Mouse (Mus musculus) large intestine, adult 2 months (tissue): ENCODE results near the gene Fbln5. TPM values are rescaled to one million over a fixed set of nuclear protein-coding genes. Genes with fewer than 3 reads are reported as not detected.

ENCODE experiments used
- DNase-seq: peaks from one replicate; pipeline ENCODE4 v3.0.0-alpha.2; 2012; ENCODE audit warnings: low read depth, low spot score
- WGBS: fragments of 180-500 bp; shearing (Covaris S2); methylation state at CpG from one replicate; pipeline ENCODE4 v1.1.7; 2018; 5-methylcytosine and 5-hydroxymethylcytosine counted together
- polyA plus RNA-seq: library from polyadenylated mRNA; depleted of rRNA; stranded (reverse); fragments of >200 nt; gene quantifications from 2 replicates; pipeline ENCODE4 v1.2.3, GENCODE M21; 2012; rRNA removed

The Fbln5 gene
- 17.2 and 27.3 TPM in 2 replicates for polyA plus RNA-seq

- 1% methylated on average over 46 of the region's 46 CpGs for WGBS
- no peak for DNase-seq
These were observed at the start of gene Fbln5 for GRCm38 (mm10) chr12:101818608-101819370. Fbln5 (minus strand) TSS chr12:101819055.

DNA sequence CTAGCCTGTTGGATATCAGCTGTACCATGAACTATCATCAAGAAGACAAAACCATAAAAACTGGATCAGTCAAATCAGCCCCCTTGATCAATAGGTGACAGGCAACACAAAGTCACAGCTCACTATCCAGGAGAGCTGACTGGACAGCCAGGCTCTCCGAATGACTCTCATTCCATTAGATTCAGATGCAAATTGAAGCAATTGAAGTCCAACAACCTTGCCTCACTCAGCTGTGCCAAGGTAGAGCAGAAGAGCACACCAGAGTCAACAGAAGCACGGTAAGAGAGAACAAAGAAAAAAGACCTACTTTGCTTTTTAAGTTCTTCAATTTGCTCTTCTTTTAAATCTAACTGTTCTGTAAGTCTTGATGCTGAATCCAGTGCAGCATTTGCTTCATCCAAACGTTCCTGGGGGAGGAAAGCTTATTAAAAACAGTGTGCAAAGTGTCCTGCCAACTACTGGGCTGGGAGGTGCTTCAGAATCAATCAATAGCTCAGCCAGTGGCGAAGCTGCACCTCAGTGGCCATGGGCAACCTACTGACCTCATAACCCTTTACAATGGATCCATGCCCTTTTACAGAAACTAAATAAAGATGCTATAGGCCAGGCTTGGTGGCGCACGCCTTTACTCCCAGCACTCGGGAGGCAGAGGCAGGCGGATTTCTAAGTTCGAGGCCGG is 43.6 kb upstream of the Fbln5 start:
- 86% methylated on average over 10 of the region's 10 CpGs for WGBS
- no peak for DNase-seq

- DNase-seq: no peak
- WGBS: 94% methylated on average over 1 of the region's 1 CpGs
These were observed 41.4 kb upstream of the Fbln5 start for GRCm38 (mm10) chr12:101860256-101860655.

DNA sequence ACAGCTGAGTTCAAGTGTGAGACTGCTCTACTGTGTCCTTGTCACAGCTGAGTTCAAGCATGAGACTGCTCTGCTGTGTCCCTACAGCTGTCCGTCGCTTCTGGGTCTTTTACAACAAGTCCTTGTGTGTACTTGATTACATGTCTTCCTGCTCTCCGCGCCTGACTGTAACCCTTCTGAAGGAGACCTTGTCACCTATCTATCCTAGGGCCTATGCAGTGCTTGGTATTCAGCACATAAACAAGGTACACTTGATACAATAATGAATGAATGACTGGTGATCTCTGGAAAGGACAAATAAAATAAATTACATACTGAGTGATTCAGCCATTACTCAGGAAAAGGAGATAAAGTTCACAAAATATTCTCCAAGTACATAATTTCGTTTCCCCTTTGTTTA is 39.2 kb upstream of the Fbln5 start:
- DNase-seq: no peak
- WGBS: 92% methylated on average over 5 of the region's 5 CpGs

DNA sequence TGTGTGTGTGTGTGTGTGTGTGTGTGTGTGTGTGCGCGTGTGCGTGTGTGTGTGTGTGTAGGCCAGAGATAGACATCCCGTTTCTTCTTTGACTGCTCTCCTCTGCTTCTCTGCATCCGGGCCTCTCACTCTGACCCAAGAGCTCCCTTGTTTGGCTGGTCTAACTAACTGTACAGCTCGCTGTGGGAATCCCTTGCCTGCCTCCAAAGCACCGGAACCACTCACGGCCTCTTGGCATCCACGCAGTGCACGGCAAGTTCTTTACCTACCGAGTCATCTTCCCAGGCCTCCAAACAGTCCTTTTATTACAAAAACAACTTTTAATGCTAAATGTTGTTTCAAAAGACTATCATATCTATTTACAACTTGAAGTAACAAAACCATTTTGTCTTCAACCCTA is 35.5 kb upstream of the Fbln5 start:
- no peak for DNase-seq
- WGBS: 90% methylated on average over 11 of the region's 11 CpGs

- WGBS: 80% methylated on average over 7 of the region's 7 CpGs
- no peak for DNase-seq
These were observed 33.1 kb upstream of the Fbln5 start for GRCm38 (mm10) chr12:101851846-101852564.

DNA sequence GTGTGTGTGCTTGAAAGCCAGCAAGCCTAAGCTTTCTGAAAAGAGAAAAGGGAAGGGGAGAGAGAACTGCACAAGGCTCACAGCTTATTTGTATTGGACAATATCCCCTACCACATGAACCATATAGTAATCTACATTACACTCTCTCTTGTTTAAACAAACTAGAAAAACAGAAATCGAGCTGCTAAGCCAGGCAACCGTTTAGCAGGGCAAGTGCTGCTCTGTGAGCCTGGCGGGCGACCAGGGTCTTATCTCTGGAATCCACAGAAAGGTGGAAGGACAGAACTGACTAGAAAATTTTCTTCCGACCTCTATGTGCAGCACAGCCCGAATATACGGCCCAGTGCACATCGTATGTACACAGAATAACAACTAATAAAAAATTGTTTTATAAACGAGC is 32.5 kb upstream of the Fbln5 start:
- 58% methylated on average over 9 of the region's 9 CpGs for WGBS
- DNase-seq: no peak

DNA sequence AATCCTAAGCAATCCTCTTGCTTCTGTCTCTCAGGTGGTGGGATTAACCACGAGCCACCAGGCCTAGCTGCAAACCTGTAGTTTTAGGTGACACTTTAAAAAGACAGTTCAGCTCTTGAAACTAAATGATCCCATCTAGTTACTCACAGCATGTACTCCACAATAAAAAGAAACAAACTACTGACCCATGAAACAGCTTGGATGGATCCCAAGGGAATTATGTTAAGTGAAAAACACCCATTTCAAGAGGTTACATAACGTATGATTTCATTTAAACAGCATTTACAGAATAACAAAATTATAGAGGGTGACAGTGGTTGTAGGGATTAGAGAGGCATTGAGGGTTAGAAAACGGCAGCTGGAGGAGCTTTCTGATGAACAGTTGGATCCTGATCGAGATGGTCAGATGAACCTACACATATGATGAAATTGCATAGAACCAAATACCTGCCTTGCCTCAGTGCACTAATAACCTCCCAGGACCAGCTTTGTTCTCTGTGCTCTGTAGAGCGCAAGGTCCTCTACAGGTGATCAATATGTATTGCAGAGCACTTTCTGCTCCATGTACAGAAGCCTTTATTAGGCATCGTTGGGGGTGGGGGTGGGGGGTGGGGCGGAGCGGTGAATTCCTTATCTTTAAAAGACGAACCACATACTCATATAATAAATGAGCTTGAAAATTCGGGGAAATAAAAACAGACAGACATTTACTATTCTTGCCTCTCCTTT is 17.9 kb upstream of the Fbln5 start:
- 87% methylated on average over 10 of the region's 10 CpGs for WGBS
- DNase-seq: no peak

GRCm38 (mm10) chr12:101834715-101835114 is 15.9 kb upstream of the Fbln5 start:
- DNase-seq: no peak
- 88% methylated on average over 4 of the region's 4 CpGs for WGBS

- WGBS: 83% methylated on average over 8 of the region's 8 CpGs
These were observed 14.9 kb upstream of the Fbln5 start for GRCm38 (mm10) chr12:101833776-101834175.

GRCm38 (mm10) chr12:101833115-101833506 is 14.3 kb upstream of the Fbln5 start:
- 91% methylated on average over 6 of the region's 6 CpGs for WGBS
- no peak for DNase-seq

More at GRCm38 (mm10) chr12:101833776-101834175, 14.9 kb upstream of the Fbln5 start:
- no peak for DNase-seq

DNA sequence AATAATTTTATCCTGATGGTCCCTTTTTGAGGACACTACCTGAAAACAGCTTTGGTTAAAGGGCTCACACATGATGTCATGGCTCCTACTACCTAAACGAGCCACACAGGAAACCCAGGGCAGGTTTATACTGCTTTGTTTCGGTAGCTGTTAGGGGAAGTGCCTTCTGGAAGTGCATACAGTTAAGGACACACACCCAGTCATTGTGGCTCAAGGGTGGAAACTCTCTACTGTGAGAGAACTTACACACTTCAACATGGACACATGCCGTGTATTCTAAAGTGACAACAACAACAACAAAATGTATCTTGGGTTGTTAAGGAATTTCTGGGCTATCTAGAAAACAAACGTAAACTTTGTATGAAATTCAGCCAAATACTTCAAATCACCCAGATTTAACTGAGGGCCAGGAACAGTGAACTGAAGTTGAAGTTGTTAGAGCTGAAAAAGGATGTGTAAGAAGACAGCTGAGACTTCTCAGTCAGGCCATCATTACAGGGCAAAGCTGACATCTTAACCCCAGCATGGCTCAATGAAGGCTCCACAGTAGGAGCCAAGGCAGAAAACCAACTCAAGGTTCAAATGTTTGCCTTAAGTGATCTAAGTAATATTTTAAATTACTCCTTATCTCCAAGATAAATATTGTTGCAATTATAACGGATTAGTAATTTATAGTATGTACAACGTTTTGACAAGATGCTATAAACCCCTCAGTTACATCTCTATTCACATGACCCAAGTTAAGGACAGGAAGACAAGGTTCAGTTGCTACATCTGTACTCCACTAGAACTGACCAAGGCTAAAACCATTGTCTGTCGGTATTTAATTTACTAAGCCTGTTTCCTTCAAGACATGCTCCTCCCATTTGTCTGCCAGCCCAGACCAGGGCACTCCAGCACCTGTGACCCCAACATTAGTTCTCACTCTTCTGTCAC is 13.6 kb upstream of the Fbln5 start:
- DNase-seq: no peak
- 42% methylated on average over 7 of the region's 7 CpGs for WGBS

DNA sequence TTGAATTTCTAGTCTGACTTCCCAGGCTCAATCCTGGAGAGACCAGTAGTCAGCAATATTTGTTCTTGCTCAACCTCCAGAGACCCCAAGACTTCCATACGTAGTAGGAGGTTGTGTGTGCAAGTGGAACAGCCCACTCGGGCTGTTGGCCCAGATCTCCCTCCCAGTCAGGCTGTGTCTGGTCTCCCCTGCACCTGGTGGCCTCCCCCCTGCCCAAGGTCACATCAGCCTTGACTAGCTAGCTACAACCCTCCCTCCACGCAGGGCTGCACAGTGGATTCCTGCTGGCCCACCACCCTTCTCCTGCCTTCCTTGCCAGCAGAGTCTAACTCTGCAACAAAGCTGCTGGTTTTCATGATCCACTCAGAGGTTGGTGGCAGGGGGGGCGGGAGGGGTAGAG is 12.4 kb upstream of the Fbln5 start:
- no peak for DNase-seq
- WGBS: 53% methylated on average over 4 of the region's 4 CpGs

- WGBS: 89% methylated on average over 4 of the region's 4 CpGs
- no peak for DNase-seq
These were observed 4.3 kb upstream of the Fbln5 start for GRCm38 (mm10) chr12:101823161-101823560.

- no peak for DNase-seq
- WGBS: 16% methylated on average over 3 of the region's 3 CpGs
These were observed 2.7 kb upstream of the Fbln5 start for GRCm38 (mm10) chr12:101821596-101821995.

DNA sequence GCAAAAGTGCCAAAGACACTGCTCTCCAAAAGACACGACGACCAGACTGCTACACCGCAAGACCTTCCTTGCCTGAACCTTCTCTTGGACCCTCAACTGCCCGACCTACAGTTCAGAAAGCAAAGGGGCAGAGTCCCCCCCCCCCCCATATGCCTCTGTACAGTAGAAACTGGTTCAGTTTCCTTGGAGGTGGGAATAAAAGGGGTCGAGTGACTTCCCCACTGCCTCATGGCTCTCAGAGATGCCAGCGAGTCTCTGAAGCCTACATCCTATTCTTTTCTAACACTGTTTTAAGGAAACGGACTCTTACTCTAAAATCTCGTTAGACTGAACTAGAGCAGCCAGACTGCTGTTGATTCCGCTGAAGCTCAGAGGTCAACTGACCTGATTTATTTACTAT is 715 bp upstream of the Fbln5 start:
- no peak for DNase-seq
- 24% methylated on average over 9 of the region's 9 CpGs for WGBS

- WGBS: 14% methylated on average over 11 of the region's 11 CpGs
- no peak for DNase-seq
These were observed 628 bp downstream of the Fbln5 start for GRCm38 (mm10) chr12:101818246-101818607.

DNA sequence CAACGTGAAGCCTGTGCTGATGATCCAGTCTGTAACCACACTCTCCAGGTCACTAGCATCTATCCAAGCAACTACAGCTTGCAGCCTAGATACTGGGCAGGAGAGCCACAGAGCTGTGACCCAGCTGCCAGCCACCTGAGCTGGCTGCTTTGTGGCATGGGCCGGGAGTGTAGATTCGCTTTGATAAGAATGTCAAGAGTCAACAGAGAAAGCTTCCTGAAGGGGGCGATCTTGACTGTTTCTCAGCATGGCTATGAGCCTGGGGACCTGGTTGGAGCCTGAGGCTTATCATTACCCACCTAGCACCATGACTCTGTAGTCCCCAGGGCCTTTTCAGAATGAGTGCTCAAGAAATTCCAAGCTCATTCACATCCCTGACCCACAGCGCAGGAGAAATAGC is 2.0 kb downstream of the Fbln5 start:
- 45% methylated on average over 5 of the region's 5 CpGs for WGBS
- DNase-seq: no peak

DNA sequence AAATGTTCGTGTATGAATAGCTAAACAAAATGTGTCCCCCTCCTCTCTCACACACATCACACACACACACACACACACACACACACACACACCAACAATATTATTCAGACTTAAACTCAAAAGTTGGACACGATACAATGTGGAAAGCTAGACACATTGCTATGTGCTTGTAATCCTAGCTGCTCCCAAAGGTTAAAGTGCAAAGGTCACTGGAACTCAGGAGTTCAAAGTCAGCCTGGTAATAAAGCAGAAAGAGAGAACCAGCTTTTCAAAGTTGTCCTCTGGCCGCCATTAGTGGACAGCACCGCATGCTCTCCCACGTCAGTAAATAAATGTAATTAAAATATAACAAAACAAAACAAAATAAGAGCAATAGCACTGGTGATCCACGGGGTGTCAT is 3.1 kb downstream of the Fbln5 start:
- 67% methylated on average over 6 of the region's 6 CpGs for WGBS
- DNase-seq: no peak
